Mouse (Mus musculus) ovary, postnatal 36 days (tissue): ENCODE results near the gene Tekt1.
"Not testable (repeated sequence)": the region's sequence is repeated elsewhere in the genome, so short reads cannot be mapped to it uniquely, and the experiment has no call there.

Experiments used
- DNase-seq: peaks from one replicate; pipeline ENCODE4 v3.0.0; 2022; ENCODE audit warnings: low spot score, mixed read lengths

Gene Tekt1

GRCm38 (mm10) chr11:72389407-72390142 is 27.3 kb upstream of the Tekt1 start:
- DNase-seq = no peak

- DNase-seq = no peak
Observed at GRCm38 (mm10) chr11:72388113-72388529, 25.9 kb upstream of the Tekt1 start.

- no peak for DNase-seq
Observed at GRCm38 (mm10) chr11:72379351-72379750, 17.1 kb upstream of the Tekt1 start.

- DNase-seq = no peak
Observed at GRCm38 (mm10) chr11:72378222-72378621, 16.0 kb upstream of the Tekt1 start.

- DNase-seq = no peak
Observed at GRCm38 (mm10) chr11:72376562-72376961, 14.3 kb upstream of the Tekt1 start.

GRCm38 (mm10) chr11:72369904-72370672 is 7.8 kb upstream of the Tekt1 start:
- no peak for DNase-seq

- DNase-seq = no peak
Observed at GRCm38 (mm10) chr11:72367934-72368674, 5.9 kb upstream of the Tekt1 start.

- no peak for DNase-seq
Observed at GRCm38 (mm10) chr11:72366126-72366525, 3.9 kb upstream of the Tekt1 start.

- no peak for DNase-seq
Observed at GRCm38 (mm10) chr11:72364526-72364925, 2.3 kb upstream of the Tekt1 start.

GRCm38 (mm10) chr11:72363523-72364240 is 1.4 kb upstream of the Tekt1 start:
- DNase-seq = no peak

- peak; percentile 70 for DNase-seq
Observed at GRCm38 (mm10) chr11:72361385-72362346, 576 bp downstream of the Tekt1 start.

- DNase-seq = peak; percentile 74
Observed at GRCm38 (mm10) chr11:72354971-72355728, 7.1 kb downstream of the Tekt1 start.

- DNase-seq = no peak
Observed at GRCm38 (mm10) chr11:72353186-72353585, 9.1 kb downstream of the Tekt1 start.

- no peak for DNase-seq
Observed at GRCm38 (mm10) chr11:72352272-72352671, 10.0 kb downstream of the Tekt1 start.

- DNase-seq = no peak
Observed at GRCm38 (mm10) chr11:72349652-72350051, 12.6 kb downstream of the Tekt1 start.

GRCm38 (mm10) chr11:72349016-72349415 is 13.2 kb downstream of the Tekt1 start:
- no peak for DNase-seq

- no peak for DNase-seq
Observed at GRCm38 (mm10) chr11:72348563-72348962, 13.7 kb downstream of the Tekt1 start.

- DNase-seq = no peak
Observed at GRCm38 (mm10) chr11:72344486-72344885, 17.8 kb downstream of the Tekt1 start.

- peak; percentile 45 for DNase-seq
Observed at GRCm38 (mm10) chr11:72343904-72344303, 18.3 kb downstream of the Tekt1 start.

GRCm38 (mm10) chr11:72343238-72343625 is 19.0 kb downstream of the Tekt1 start:
- not testable (repeated sequence) for DNase-seq
